In the genomic region with DNA sequence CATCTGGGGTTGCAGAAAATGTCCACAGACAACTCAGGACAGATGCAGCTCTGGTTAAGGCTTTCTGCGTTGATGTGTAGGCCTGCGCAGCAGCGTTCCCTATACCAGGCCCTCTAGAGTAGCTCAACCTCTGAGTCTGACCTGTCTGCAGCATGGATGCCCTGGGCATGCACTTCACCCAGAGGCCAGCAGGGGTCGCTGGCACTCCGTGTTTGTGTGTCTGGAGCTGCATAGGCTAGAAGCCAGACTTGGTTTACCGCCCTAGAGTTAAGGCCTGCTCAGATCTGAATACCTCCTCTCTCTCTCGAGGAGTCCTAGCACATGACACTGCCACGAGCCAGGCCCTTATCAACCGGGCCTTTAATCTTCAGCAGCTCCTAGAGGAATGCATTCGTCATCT, we compare ENCODE assay signal across 8 mouse cellular contexts.
DNase-seq lines count a peak whose midpoint lies in the region; ATAC-seq lines count a peak whose summit lies in the region.

No protein-coding gene starts in this region.

- H3K4me3 ChIP-seq in hindbrain, embryonic 16.5 days (ENCODE audit: low read length) = no peak overlapping the region

- no peaks in the 10 kb centered on the region for H3K4me1 ChIP-seq in hindbrain, embryonic 16.5 days (ENCODE audit: control insufficient read depth, insufficient read depth, low read depth, low read length)

- peak; percentile 37 for ATAC-seq in hindbrain, embryonic 16.5 days
- ATAC-seq in megakaryocyte, adult 5-6 weeks (ENCODE audit: poor library complexity, severe bottlenecking) = peak; percentile 71

- no peak overlapping the region for H3K4me2 ChIP-seq in hindbrain, embryonic 16.5 days (ENCODE audit: low read length)

- no peak overlapping the region for H3K27ac ChIP-seq in hindbrain, embryonic 16.5 days (ENCODE audit: low read depth, low read length)

- no peaks in the 10 kb centered on the region for H3K36me3 ChIP-seq in hindbrain, embryonic 16.5 days (ENCODE audit: control insufficient read depth, insufficient read depth, low read length)

- H3K9ac ChIP-seq in hindbrain, embryonic 16.5 days (ENCODE audit: low read depth, low read length) = no peak overlapping the region

- H3K27me3 ChIP-seq in hindbrain, embryonic 16.5 days (replicated peaks; ENCODE audit: control insufficient read depth, insufficient read depth, low read length) = 0 out of 2 replicates have a peak, but pooled peaks cover 2% of the 10 kb centered on the region

- peak; percentile 65 for DNase-seq in WW6 (ENCODE audit: low read depth, low spot score)
- DNase-seq in cerebellum, postnatal 4 days (ENCODE audit: low spot score in 2 of 2) = peak; percentile 86 to 92
- DNase-seq in gastrocnemius, adult 18-20 months (ENCODE audit: low spot score) = peak; percentile 72
- DNase-seq in left cerebral cortex, adult 11 months (ENCODE audit: low spot score) = peak; percentile 47
- peak; percentile 81 to 87 for DNase-seq in right cerebral cortex, adult 2 months (ENCODE audit: low spot score in 2 of 2)
- peak; percentile 77 for DNase-seq in urinary bladder, postnatal 25 days (ENCODE audit: low spot score)

- 31% methylated on average over 10 of the region's 10 CpGs for WGBS in hindbrain, embryonic 16.5 days

- no peaks in the 10 kb centered on the region for H3K9me3 ChIP-seq in hindbrain, embryonic 16.5 days (ENCODE audit: control insufficient read depth, low read length)
